Mouse (Mus musculus) testis, adult 2 months (tissue): ENCODE measurements around the gene Cttnbp2nl. TPM values are rescaled to one million over a fixed set of nuclear protein-coding genes. Genes with fewer than 3 reads are reported as not detected.

Source experiments
- H3K27ac ChIP-seq: fragments of 200-500 bp; 2 replicates; pipeline ENCODE4 v1.5.1; 2012; ENCODE audit warnings: low read depth, low read length; ENCODE audit not compliant: control insufficient read depth, insufficient read depth
- H3K27me3 ChIP-seq: fragments of 200-500 bp; 2 replicates; pipeline ENCODE4 v1.6.1; 2012; ENCODE audit warnings: mild to moderate bottlenecking, low read length, moderate library complexity; ENCODE audit not compliant: control insufficient read depth, insufficient read depth
- H3K36me3 ChIP-seq: fragments of 200-500 bp; 2 replicates; pipeline ENCODE4 v1.6.1; 2012; ENCODE audit warnings: mild to moderate bottlenecking, low read length; ENCODE audit not compliant: control insufficient read depth, insufficient read depth
- H3K4me1 ChIP-seq: fragments of 200-500 bp; 2 replicates; pipeline ENCODE4 v1.6.1; 2012; ENCODE audit warnings: low read length; ENCODE audit not compliant: control insufficient read depth, insufficient read depth
- H3K4me3 ChIP-seq: fragments of 200-500 bp; 2 replicates; pipeline ENCODE4 v1.5.1; 2012; ENCODE audit warnings: low read depth, mild to moderate bottlenecking, low read length, moderate library complexity, mixed read lengths; ENCODE audit not compliant: control insufficient read depth
- CTCF ChIP-seq: fragments of 200-500 bp; IDR thresholded peaks from 2 replicates; pipeline ENCODE4 v1.5.1; 2012; ENCODE audit warnings: low read depth, mild to moderate bottlenecking, inconsistent platforms, low read length, moderate library complexity; ENCODE audit not compliant: control insufficient read depth, insufficient read depth, insufficient replicate concordance
- POLR2A ChIP-seq: fragments of 200-500 bp; IDR thresholded peaks from 2 replicates; pipeline ENCODE4 v1.6.1; 2012; ENCODE audit warnings: low read depth, mild to moderate bottlenecking, inconsistent platforms, low read length, moderate library complexity; ENCODE audit not compliant: control insufficient read depth
- polyA plus RNA-seq: library from polyadenylated mRNA; depleted of rRNA; stranded (reverse); fragments of >200 nt; gene quantifications from 2 replicates; pipeline ENCODE4 v1.2.3, GENCODE M21; 2012

Cttnbp2nl gene
- polyA plus RNA-seq, 1 experiment = 7.6 TPM

DNA sequence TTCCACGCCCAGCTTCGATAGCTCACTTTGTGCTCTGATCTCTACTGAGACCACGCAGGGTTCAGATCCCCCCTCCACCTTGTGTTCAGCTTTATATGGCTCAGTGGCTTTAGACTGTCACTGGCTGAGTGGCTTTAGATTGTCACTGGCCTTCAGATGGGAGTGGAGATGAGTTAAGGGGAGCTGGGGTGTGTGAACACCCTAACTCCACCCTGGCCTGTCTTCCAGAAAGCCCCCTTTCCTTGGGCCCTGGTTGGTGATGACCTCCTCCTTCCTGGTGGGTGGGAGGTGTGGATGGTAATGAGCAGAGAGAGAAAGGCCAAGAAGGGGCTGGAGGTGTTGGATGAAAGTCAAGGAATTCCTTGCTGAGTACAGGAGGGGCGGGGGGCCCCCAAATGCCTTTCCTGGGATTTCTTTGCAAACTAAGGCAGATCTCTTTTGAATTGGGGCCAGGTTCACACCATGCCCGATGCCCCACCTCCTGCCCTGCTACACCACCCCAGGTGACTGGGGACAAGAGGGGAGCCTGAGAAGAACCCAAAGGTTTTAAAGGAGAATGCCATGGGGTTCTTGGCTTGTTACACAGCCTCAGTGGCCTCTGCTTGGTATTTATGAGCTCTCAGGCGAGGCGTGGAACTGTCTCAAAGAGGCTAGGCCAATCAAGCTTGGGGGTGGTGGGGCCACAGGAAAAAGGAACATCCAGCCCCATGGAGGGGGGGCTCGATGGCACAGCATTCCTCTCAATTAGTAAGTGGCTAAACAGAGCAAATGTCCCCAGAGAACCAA is 87.7 kb downstream of the Cttnbp2nl start:
- Histone ChIP-seq H3K36me3 (no peaks in the 10 kb centered on the region), H3K4me1 (peaks cover 14% of the 10 kb centered on the region), H3K27ac (no peak overlapping the region), H3K4me3 (no peak overlapping the region), H3K27me3 (no peaks in the 10 kb centered on the region; the same call in 1 of the 2 replicates)
- TF ChIP-seq CTCF (no peak), POLR2A (no peak)

DNA sequence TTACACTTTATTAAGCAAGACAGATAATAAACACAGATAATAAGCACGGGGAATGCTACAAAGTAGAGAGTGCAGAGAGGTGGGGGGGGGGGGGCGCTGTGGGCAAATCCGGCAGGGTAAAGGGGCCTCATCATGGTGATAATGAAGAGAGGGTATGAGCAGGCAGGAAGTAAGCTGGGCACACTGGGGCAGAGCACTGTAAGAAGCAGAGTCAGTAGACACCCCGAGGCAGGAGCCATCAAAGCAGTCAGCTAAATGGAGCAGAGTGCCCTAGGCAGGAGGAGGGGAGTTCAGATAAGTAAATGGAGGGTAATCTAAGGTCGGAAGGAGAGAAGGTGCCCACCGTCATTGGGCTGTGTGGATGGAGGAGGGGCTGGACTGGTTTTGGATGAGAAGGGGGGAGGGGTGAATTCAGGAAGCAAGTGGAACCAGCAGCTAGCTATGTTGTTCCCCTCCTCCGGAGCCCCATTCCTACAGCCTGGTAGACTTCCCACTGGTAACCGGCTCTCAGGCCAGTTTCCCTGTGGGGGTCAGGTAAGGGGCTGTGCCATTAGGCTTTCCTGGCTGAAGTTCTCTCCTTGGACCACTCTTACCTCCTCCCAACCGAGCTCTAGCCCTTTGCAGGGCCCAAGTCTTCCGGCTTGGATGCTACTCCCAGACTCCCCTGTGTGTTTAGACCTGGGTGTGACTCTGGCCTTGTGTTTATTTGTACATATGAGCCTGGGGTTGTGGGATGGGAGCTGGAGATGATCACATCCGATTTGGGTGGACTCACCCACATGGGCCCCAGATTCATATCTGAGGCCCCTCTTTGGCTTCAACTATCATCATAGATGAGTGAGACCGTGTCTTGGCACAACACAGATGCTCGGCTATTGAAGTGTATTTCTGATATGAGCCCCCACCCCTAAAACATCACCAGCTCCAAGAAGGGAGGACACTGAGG is 89.3 kb downstream of the Cttnbp2nl start:
- Histone ChIP-seq H3K27ac (no peak overlapping the region), H3K36me3 (no peaks in the 10 kb centered on the region), H3K4me3 (no peak overlapping the region), H3K4me1 (peaks cover 14% of the 10 kb centered on the region), H3K27me3 (no peaks in the 10 kb centered on the region; the same call in 1 of the 2 replicates)
- TF ChIP-seq POLR2A (no peak), CTCF (no peak)

DNA sequence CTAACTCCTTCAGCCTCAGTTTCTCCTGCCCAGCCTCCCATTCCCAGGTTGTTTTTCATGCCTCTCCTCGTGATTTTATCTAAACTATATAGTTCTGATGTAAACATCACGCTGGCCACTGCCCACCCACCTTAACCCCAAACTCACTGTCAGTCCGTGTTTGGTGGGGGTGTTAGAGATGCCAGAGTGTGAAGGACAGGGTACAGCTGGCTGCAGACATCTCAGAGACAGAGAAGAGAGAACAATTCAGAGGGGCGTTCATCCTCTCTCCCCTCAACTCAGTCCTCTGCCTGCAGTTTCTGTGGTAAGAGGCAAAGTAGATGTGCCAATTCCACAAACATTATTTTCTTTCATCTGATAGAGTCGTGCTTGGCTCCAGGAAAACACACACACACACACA is 90.1 kb downstream of the Cttnbp2nl start:
- no peak overlapping the region for H3K4me3 ChIP-seq
- TF ChIP-seq POLR2A (no peak), CTCF (no peak)
- no peaks in the 10 kb centered on the region; the same call in 1 of the 2 replicates for H3K27me3 ChIP-seq
- no peaks in the 10 kb centered on the region for H3K36me3 ChIP-seq
- H3K27ac ChIP-seq = no peak overlapping the region
- peaks cover 14% of the 10 kb centered on the region for H3K4me1 ChIP-seq

DNA sequence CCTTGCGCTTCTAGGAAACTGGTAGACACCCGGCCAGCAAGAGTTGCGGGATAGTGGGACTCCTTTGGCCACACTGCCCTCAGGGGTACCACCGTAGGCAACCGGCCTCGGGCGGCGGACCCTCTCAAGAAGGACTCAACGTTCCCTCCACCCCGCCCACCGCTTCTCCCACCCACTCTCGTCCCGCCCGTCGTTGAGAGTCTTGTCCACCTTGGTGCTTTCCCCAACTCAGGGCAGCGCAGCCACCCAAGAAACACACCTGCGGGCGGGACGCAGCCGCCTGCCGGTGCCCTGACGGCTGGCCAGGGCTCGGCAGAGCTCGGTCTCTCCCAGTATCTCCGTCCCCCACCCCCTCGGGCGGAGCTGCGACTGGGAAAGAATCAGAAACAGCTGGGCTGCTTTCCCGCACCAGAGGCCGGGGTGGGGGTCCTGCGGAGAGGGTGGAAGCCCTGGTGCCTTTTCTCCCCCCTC is 90.8 kb downstream of the Cttnbp2nl start:
- H3K4me3 ChIP-seq = peak overlapping the region; percentile 66
- TF ChIP-seq CTCF (no peak), POLR2A (no peak)
- H3K36me3 ChIP-seq = no peaks in the 10 kb centered on the region
- no peaks in the 10 kb centered on the region; the same call in 1 of the 2 replicates for H3K27me3 ChIP-seq
- H3K27ac ChIP-seq = no peak overlapping the region
- peaks cover 14% of the 10 kb centered on the region for H3K4me1 ChIP-seq

DNA sequence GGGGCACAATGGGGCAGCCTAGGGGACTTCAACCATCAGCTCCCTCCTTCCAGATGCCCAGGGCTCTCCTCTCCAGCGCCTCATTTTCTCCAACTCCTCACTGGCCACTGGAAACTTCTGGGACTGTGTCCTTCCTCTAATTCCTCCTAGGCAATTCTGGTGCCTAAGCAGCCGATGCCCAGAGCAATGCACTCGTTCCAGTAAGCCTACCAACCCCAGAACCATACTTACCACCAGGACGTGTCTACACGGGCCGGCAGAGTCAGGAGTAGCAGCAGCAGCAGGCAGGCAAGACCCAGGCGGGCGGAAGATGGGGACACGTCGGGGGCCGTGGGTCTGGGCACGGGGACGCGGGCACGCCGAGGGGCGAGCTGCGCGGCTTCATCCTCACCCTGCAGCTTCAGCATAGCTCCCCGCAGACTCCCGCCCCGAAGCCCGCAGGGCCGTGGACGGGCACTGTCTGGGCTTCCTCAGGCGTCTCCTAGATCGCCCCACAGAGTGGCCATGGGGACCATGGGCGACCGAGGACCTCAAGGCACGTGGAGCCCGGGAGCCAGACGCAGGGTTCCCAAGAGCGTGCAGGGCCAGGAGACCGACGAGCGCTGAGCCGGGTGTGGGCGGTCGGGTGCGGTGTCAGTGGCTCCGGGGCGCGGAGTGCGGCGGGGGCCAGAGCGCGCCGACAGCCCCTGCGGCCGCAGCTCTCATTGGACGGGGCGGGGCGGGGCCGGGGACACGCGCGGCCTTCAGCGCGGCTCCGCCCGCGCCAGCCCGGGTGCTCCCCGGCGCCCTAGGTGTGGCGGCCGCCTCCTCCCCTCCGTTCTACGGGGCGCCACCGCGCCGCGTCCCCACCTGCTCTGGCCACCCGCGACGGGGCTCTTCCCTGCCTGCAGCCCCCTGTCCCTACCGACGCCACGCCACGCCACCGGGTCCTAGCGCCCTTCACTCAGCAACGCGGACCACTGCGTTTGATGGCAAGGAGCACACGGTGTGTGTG is 91.6 kb downstream of the Cttnbp2nl start, which contains the start of gene Wnt2b:
TSS of gene Wnt2b (minus strand) at position 856 of the 994 bp plus-strand sequence.
- Histone ChIP-seq H3K27ac (no peak within 1 kb of the TSS), H3K4me3 (peak within 1 kb of the TSS; percentile 66), H3K27me3 (no peaks in the 10 kb centered on the region; the same call in 1 of the 2 replicates), H3K4me1 (peaks cover 14% of the 10 kb centered on the region), H3K36me3 (no peaks in the 10 kb centered on the region)
- TF ChIP-seq POLR2A = no peak
- no peak for TF ChIP-seq CTCF
